Mouse (Mus musculus) v-Abl transformed pro-B cells (cell line): ENCODE data around the gene Mgea5.

Experiments
- in situ Hi-C, 2 experiments: fragments of 400-800 bp; cut with MboI; formaldehyde crosslinking; loops; one replicate each; pipeline ENCODE4 v1.15.1; 2025; ENCODE audit not compliant: unreplicated experiment in 2 of 2

Gene Mgea5

GRCm38 (mm10) chr19:45802702-45803101, 19.1 kb upstream of the Mgea5 start:
- in situ Hi-C loops: loop anchor here in 1 of 2 experiments (10.0 kb wide), 1 partner anchor 588 kb away; no protein-coding TSS in a partner anchor

GRCm38 (mm10) chr19:45796879-45797278, 13.2 kb upstream of the Mgea5 start:
- in situ Hi-C loops: no loop called here

- in situ Hi-C loops: no loop called here
These were observed 12.5 kb upstream of the Mgea5 start for GRCm38 (mm10) chr19:45796061-45796556.

GRCm38 (mm10) chr19:45795406-45795944, 11.8 kb upstream of the Mgea5 start:
- in situ Hi-C loops: no loop called here

GRCm38 (mm10) chr19:45794718-45795117, 11.1 kb upstream of the Mgea5 start:
- in situ Hi-C loops: no loop called here

GRCm38 (mm10) chr19:45792404-45792803, 8.8 kb upstream of the Mgea5 start:
- in situ Hi-C loops: no loop called here

GRCm38 (mm10) chr19:45789888-45790874, 6.5 kb upstream of the Mgea5 start:
- in situ Hi-C loops: no loop called here

- in situ Hi-C loops: no loop called here
These were observed 5.7 kb upstream of the Mgea5 start for GRCm38 (mm10) chr19:45789365-45789764.

GRCm38 (mm10) chr19:45788337-45788736, 4.7 kb upstream of the Mgea5 start:
- in situ Hi-C loops: no loop called here

GRCm38 (mm10) chr19:45787450-45787849, 3.8 kb upstream of the Mgea5 start:
- in situ Hi-C loops: no loop called here

GRCm38 (mm10) chr19:45785470-45785869, 1.8 kb upstream of the Mgea5 start:
- in situ Hi-C loops: no loop called here

GRCm38 (mm10) chr19:45783933-45784576, 418 bp upstream of the Mgea5 start:
- in situ Hi-C loops: no loop called here

GRCm38 (mm10) chr19:45782315-45783001, 1.2 kb downstream of the Mgea5 start:
- in situ Hi-C loops: no loop called here

GRCm38 (mm10) chr19:45781676-45782075, 2.0 kb downstream of the Mgea5 start:
- in situ Hi-C loops: no loop called here

- in situ Hi-C loops: no loop called here
These were observed 3.2 kb downstream of the Mgea5 start for GRCm38 (mm10) chr19:45780350-45780915.

- in situ Hi-C loops: no loop called here
These were observed 8.2 kb downstream of the Mgea5 start for GRCm38 (mm10) chr19:45775486-45775885.

- in situ Hi-C loops: no loop called here
These were observed 12.1 kb downstream of the Mgea5 start for GRCm38 (mm10) chr19:45771501-45771900.

- in situ Hi-C loops: loop anchor here in 1 of 2 experiments (10.0 kb wide), 1 partner anchor 816 kb away; no protein-coding TSS in a partner anchor
These were observed 22.8 kb downstream of the Mgea5 start for GRCm38 (mm10) chr19:45760810-45761209.

GRCm38 (mm10) chr19:45758671-45759070, 25.0 kb downstream of the Mgea5 start:
- in situ Hi-C loops: no loop called here

- in situ Hi-C loops: no loop called here
These were observed 30.1 kb downstream of the Mgea5 start for GRCm38 (mm10) chr19:45753551-45753950.
